Mouse (Mus musculus) ovary, adult 18-20 months (tissue): ENCODE data around the gene Jph4.

Experiments
- DNase-seq: peaks from one replicate; pipeline ENCODE4 v3.0.0; 2022; ENCODE audit warnings: low spot score, mixed read lengths

The Jph4 gene

GRCm38 (mm10) chr14:55063581-55064381, 53.0 kb downstream of the Jph4 start:
- no peak for DNase-seq

DNA sequence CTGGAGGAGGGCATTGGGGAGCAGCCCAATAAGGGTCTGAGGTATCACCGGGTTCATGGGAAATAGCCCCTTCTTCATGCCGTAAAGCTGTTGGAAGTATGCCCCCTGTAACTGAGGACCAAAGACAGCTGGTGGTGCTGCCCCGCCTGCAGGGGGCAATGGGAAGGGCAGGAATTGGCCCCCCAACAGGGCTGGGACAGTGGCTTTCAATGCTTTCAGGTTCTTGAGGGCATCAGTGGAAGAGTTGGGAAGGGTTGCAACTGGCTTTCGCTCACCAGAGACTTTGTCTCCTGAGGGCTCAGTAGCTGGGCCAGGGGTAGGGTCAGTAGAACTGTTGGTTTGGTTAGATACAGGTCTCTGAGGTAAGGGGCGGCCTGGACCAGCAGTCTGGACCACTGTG, 53.6 kb downstream of the Jph4 start:
- no peak for DNase-seq

- DNase-seq: no peak
Measured at GRCm38 (mm10) chr14:55062626-55063025, 54.1 kb downstream of the Jph4 start.

GRCm38 (mm10) chr14:55061845-55062244, 54.9 kb downstream of the Jph4 start:
- DNase-seq: no peak

DNA sequence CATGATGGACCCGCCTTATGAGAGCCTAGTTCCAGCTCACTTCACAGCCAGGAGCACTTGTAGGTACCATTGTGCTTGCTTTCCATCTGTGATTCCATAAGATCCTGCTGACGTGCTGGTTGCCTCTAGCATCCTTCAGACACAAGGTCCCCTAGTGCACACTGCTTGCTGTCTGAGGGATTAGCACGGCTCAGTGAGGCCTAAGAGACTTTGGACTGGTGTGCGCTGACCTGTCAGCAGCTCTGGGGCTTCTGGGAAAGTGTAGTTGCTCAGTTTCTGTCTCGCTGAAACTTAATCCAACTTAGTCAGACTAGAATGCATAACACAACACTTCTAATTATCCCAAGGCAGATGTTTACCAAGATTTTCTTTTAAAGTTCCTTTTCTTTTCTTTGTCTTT, 56.8 kb downstream of the Jph4 start:
- DNase-seq: no peak

GRCm38 (mm10) chr14:55059009-55059408, 57.7 kb downstream of the Jph4 start:
- DNase-seq: no peak
